Mouse (Mus musculus) cerebellum, adult 9-10 months (tissue): ENCODE results near the gene Kcne4.
"Not testable (repeated sequence)": the region's sequence is repeated elsewhere in the genome, so short reads cannot be mapped to it uniquely, and the experiment has no call there.

Source experiments
- DNase-seq: peaks from one replicate; pipeline ENCODE4 v3.0.0; 2022

The Kcne4 gene

DNA sequence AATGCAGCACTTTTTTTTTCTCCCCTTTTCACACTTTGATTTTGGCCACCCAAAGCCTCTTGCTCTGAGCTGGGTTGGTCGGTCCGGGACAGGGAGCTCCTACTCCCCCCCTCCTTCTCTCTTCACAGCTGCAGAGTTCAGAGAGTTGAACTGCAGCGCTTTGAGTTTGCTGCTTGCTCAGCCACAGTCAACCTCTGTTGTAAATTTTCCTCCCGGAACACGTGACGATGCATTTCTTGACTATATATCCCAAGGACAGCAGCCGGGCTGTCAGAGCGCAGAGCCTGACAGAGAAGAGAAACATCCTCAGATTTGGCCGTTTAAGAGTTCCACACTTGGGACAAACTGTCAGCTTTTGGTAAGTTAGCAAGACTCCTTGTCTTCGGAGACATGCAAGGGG, at the start of gene Kcne4:
Gene Kcne4 (plus strand): TSS at position 120 of the 400 bp plus-strand sequence.
- DNase-seq, result no peak

DNA sequence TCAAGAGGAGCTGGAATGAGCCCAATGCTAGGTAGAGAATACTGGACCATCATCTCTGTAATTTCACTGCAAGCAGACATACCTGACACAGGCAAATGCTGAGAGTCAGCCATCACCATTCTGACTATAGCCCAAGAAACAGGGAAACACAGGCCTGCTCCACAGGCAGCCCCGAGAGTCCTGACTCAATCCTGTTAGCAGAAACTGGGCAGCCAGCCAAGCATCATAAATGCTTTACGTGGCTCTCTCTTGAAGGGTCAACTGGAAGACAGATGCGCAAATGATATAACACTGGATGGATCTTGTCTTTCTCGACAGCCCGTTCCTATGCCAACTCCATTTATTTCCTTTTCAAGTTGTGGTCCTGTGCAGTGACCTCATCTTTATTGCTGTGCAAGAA, 34.7 kb upstream of the Kcne4 start:
- DNase-seq, result no peak

DNA sequence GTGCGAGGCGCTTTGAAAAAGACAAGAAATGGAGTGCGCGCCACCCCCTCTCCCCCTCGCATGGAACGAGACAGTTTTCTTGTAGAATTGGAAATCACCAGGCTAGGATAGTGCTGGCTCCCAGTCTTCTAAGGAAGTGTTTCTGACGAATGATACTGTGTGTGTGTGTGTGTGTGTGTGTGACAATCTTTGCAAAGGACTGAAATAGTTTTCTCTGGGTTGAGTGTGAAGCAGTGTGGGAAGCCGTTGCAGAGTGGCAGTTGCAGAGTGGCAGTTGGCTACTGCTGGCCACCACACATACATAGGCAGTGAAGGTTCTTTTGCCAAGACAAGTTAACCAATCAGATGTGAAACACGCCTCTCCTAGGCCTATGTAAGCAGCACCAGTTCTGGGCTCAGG, 31.6 kb upstream of the Kcne4 start:
- DNase-seq, result not testable (repeated sequence)

DNA sequence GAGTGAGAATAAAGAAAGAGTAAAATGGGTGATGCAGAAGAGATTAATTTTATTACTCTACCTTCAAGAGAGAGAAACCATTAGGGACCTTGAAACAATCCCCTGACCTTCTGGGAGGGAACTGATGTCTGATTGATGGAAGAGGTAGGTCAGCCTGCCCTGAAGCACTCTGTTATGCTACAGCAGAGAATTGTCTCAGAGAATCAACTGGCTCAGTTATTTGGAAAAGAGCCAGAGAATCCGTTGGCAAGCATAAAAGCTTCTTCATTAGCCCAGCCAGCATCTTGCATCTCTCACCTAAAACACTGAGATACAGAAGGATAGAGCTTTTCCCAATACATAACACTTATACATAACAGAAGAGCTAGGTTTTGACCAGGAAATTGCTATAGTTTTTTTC, 26.8 kb upstream of the Kcne4 start:
- DNase-seq, result peak; percentile 68

DNA sequence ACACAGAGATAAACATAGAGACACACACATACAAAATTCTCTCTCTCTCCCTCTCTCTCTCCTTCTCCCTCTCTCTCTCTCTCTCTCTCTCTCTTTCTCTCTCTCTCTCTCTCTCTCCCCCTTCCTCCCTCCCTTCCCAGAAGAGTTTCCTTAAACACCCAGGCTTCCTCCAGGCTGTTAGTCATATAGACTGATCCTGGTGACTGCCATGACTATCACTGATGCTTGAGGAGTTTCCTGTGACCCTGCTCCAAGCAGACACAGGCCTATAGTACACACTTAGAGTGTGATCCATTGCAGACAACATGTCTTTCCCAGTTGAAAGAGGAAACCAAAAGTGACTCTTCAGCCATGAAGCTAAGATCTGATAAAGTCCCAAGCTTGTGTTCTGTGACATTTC, 9.1 kb upstream of the Kcne4 start:
- no peak for DNase-seq

DNA sequence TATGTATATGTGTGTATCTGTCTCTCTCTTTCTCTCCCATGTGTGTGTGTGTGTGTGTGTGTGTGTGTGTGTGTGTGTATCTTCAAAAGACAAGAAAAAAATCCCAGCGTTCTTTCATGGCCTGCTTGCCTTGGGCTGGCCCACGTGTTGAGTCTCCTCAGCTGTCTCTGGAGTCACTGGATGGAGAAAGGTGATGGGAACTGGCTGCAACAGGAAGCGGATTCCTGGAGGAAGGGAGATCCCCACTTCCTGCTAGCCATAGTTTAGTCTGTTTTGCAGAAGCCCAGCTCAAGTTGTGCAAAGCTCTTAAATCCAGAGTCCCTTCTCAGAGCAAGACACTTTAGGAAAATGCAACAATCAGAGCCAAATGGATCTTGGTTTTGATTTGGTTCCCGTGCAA, 6.7 kb upstream of the Kcne4 start:
- DNase-seq, result no peak

DNA sequence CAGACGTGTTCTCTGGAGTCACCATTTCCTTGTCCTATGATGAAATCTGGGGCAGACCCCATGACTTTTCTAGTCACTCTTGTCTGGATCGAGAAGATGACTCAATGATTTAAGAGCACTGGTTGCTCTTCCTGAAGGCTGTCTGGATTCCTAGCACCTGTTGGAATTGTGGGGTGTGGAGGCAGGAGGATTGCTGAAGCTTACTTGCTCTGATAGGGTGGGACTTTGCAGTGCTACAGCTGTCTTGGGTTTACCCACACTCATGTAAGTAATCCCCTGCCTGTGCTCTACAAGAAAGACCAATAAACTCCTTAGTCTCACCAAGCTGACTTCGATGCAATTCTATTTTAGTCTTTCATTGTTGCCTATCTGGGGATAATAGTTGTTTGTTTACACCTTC, 5.7 kb upstream of the Kcne4 start:
- no peak for DNase-seq

DNA sequence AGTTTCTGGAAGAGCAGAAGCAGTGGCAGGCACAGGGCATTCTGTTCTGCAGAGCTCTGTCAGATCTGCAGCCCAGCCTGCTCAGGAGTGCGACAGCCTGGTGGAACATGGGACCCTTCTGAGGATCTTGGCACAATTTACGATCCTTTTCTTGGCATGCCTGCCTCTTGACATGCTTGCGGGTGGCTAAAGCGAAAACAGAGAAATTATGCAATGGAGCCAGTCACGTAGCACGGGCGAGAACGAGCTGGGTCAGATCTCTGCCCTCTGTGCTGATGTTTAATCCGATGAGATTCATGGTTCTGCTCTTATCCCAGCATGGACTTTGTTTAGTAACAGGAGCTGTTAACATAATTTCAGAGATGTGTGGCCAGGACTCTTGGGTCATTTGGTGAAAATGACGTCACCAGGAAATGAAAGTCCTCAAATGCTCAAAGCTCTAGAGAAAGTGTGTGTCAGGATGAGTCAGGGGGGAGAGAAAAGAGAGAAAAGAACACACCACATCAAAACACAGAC, 4.5 kb upstream of the Kcne4 start:
- DNase-seq, result no peak

DNA sequence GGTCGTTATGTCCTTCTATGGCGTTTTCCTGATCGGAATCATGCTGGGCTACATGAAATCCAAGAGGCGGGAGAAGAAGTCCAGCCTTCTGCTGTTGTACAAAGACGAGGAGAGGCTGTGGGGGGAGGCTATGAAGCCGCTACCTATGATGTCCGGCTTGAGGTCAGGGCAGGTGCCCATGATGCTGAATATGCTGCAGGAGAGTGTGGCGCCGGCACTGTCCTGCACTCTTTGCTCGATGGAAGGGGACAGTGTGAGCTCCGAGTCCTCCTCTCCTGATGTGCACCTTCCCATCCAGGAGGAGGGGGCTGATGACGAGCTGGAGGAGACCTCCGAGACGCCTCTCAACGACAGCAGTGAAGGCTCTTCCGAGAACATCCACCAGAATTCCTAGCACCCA, 1.2 kb downstream of the Kcne4 start:
- DNase-seq, result no peak

DNA sequence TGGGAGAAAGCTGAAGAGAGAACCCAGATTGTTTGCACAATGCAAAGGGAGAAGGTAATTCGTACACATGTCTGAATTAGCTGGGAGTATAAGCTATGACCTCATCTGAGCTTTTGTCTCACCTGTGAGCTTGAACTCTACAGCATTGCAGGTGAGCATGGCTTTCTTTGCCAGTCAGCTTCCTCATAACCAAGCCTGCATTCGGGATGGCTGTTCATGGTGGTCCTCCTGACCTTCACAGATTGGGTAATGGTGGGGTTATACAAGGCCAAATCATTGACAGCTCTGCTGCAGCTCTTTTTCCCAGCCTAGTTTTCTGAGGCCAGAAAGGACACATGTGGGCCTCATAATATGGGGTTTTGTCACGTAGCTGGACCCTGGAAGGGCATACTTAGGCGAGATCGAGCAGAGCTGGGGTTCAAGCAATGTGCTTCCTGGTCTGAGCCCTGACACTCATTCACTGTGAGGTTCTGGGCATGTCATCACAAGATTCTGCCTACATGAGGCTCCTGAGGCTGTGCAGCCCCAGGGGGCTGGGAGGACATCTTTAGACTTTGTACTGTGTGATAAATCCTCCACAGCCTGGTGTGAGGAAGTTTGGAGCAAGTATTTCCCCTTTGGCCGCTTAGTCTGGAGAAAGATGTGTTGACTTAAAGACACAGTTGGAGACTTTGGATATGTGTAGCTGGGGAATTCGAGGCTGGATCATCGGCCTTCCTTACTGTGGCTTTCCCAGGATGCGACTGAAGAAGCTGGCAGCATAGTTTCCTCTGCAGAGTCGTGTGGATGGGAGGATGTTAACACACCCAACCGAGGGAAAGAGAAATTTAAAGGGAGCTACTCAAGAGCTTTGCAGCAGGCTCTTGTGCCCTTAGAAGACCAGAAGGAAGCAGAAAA, 2.3 kb downstream of the Kcne4 start:
- DNase-seq, result no peak

DNA sequence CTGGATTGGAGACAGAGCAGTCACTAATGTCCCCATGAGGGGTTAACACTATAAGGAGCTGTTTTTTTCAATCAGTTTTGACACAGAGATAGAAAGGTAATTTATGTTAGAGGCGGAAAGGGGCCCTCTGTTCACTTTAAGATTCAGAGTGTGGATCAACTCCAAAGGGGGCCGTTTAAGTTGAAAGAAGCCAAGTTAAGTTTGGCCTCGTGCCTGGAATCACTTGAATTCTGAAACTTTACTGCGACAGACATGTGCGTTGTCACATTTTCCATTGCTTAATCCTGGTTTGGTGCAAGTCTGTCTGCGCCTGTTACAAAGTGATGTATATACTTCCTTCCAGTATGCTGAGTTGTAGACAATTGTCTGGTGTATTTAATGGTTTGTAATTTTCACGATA, 3.0 kb downstream of the Kcne4 start:
- no peak for DNase-seq

DNA sequence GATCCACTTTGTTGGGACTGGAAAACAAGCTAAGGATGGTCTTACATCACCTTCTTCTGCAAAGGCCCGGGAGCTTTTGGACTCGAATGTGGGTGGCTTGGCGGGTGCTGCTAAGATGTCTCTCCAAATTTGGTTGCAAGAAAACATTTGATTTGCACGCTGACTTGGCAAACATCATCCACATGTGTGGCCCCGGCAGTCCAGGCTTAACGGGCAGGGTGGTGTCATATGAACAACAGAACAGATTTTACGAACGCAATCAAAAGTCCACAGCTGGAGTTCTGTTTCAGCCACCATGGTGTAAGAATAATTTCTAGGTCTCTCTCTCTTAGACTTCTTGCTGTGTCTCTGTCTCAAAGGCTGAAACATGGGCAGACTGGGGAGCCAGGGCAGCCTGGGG, 3.6 kb downstream of the Kcne4 start:
- no peak for DNase-seq

DNA sequence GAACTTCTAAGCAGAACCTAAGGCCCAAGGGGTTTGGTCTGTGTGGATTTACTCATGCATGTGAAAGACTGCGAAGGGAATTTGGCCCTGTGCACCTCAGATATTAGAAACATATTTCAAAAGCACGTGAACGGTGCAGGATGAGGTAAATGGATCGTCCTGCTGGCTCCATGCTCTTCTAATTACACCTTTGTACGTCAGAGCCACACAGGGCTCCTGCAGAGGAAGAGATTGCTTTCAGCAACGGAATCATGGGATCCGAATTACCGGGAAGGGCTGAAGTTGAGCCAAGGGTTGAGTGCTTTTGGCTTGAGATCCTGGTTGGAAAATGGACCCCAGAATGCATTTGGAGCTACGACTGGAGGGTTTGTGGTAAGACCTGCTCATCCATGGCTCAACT, 4.6 kb downstream of the Kcne4 start:
- no peak for DNase-seq

DNA sequence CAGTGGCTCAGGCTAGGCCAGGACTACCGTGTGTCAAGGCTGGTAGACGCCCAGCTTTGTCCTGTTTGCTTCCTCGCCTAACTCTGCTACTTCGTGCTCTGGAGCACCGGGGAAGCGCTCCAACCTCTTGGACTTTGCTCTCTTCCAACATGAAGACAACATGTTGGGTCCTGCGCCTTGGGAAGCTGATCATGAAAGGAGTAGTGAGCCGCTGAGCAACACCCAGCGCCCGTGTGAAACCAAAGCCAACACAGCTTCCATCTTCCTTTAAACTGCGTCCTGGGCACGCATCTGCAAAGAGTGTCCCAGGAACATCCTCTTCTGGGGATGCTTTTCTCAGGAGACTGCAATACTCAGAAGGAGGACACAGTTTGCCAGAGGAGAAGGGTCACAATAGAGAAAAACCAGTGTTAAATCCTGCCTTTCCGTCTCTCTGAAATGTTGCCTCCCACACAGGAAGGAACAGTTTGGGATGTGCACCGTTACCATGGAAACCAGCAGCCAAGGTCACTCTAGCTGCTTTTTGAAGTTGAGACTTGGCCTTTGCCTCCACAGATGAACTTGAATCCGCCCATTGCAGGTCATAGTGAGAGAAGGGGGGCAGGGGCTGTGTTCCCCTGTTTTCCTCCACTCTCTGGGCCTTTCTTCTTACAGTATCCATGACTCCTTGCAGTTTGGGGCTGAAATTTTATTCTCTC, 5.3 kb downstream of the Kcne4 start:
- no peak for DNase-seq

DNA sequence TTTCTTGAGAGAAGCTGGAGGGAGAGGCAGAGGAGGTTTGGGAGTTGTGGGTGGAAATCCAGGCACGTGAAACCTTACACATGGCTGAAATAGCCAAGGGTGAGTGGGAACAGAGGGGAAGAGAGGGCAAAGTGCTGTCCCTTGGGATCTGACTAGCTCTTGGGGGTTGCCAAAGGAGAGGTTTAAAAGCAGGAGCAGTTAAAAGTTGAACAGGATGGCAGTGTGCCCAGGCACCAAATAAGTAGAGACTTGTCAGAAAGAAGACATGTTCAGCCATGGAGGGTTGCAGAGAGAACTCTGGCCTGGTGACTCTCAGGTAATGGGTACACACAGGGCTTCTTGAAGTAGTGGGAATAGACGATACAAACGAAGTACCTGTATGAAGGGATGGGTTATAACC, 8.7 kb downstream of the Kcne4 start:
- no peak for DNase-seq

DNA sequence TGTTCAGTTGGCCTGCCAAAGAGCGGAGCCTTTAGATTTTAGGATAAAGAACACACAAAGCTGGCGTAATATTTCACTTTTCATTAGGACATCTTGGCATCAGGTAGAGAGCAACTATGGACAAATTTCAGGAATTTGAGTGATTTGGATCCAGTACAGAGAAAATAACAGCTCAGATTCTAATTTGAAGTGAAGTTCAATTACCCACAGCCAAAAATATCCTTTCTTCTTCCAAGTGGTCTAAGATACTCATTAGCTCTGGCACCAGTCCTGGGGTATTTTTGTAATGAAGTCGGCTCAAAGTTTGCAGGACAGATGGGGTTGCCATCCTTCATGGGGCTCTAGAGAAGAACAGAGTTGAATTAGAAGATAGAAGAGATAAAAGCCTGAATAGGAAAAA, 21.9 kb downstream of the Kcne4 start:
- no peak for DNase-seq

DNA sequence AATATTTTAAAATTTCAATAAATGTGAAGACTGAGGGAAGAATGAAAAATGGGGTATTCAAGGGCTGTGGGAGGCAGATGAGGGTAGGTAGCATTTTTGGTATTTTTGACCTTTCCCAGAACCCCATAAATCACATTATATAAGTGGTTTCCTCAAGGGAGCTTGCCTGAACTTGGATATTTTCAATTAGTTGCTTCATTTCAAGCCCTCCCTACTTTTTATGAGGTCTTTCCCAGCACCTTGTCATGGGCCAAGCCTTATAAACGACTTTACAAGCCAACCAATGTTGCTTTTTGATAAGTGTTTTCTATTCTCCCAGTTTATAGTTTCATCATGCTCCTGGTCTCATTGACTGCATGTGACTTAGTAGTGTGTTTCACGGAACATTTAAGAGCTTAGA, 24.2 kb downstream of the Kcne4 start:
- DNase-seq, result no peak

DNA sequence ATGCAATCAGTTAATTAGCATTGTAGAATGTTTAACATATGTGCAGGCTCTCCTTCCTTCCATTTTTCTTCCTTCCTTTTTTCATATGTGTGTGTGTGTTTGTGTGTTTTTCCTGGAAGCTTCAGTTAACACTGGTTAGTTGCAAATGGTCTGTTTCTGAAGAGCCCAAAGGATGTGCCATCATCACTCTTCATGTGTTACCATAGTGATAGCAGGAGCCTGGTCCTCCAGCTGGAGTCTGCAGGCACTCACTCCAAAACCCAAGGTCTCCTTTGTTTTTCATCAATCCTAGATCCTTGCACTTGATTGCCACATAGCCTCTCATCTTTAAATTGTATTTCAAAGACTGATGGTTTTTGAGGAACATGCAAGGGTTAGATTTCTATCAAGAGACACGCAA, 29.1 kb downstream of the Kcne4 start:
- no peak for DNase-seq

DNA sequence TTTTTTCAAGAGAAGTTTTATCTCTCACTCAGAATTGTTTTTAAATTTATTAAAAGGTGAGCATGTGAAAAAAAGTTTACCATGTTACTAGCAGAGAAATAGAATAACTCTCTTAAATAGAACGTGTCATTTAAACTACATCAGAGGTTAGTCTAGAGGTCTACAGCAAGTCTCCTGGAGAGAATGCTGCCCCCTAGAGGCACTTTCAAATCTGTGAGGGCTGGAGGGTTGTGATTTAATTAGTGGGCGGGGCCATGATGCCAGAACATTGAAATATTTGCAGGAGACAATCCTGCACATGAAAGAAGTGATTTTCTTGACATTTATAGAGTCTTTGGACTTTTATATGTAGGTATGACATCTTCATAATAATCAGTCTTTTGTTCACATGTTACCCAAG, 29.9 kb downstream of the Kcne4 start:
- peak; percentile 39 for DNase-seq

DNA sequence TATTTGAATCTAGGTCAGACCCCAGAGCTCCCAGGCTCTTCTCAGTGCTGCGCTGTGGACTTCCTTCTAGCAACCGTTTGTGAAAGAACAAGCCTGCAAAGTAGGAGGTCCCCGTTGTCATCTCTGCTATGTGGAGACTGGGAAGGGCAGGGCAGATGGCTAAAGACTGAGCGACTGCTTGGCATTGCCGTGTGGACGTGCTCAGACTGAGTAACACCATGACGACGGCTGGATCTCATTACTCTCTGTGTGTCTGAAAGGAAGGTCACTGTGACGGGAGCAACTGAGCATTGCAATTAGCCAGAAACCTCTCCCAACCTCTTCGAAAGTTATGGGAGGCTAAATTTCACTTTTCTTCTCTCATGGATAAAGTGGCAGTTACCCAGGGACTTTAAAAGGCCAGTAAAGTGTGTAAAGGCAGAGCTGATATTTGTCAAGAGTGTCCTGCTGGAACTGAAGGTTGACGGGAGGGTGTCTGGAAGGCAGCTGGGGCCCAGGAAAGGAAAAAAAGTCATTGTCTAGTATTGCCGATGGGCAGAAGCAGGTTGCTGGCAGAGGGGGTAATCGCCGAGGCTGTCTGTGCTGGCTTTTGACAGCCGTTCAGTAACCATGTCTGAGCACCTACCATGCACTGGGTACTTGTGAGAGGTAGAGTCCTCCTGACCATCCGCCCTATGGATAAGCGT, 36.0 kb downstream of the Kcne4 start:
- peak; percentile 12 for DNase-seq

DNA sequence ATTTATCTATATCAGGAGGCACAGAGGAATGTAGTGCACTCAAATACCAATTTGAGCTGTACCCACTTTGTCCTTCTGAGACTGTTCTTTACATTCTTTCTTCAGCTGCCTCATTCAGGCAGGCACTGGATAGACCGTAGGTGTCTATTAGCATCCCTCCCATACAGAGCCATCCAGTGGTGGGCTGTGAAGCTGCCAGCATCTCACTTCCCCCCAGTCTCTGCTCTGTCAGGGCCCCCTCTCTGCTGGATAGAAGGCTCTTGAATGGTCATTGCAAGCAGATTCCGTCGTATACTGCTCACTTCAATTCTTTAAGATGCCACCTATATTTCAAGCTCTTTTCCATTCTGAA, 36.5 kb downstream of the Kcne4 start:
- no peak for DNase-seq

DNA sequence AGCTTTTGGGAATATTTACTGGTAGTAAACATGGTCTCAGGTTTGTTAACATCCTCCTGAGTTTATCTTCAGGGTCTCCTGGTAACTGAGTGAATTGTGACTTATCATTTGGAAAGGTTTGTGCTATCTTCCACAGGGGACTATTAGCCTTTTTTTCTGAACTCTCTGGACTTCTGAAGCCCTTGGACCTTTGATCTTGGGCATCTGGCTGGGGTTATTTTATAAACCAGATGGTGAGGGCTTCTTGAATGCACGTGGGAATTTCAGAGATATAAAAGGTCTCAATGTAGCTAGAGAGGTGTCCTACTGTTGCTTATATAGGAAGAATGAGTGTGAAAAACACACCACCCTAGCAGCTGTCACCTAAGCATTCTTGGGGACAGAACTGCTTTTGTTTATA, 37.7 kb downstream of the Kcne4 start:
- DNase-seq, result no peak

DNA sequence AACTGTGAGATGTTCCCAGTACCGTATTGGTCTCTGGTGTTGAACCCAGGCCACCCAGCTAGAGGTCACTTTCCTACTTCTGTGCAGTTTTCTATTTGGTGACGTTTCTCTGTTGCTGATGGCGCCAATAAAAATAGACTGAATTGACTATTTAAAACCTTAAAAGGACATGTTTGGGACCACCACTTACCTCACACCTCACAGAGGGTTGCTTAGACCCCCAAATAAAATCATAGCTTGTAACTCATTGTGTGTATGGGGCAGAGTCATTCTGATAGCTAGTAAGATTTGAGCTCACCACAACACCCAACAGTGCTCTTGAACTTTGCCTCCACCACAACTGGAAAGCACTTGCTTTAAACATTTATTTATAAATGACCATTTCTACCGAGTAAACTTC, 43.0 kb downstream of the Kcne4 start:
- no peak for DNase-seq

DNA sequence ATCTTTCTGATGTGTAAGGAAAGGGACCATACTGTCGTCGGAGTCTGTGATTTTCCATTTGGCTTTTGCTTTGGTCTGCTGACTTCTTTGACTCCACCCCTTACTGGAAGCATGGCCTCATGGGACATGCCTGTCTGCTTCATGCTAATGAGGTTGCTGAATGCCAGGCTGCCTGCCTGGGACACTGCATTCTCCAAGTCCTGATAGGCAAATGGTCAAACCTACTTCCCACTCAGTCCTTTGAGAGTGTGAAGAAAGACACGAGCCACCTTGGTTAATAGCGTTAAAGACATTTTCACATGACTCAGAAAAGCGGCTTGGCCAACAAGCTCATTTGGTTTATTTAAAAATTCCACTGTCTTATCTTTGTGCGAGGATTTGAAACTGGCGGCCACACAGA, 43.5 kb downstream of the Kcne4 start:
- no peak for DNase-seq
